Mouse (Mus musculus): ENCODE measurements around the gene Rgl1.

DNA sequence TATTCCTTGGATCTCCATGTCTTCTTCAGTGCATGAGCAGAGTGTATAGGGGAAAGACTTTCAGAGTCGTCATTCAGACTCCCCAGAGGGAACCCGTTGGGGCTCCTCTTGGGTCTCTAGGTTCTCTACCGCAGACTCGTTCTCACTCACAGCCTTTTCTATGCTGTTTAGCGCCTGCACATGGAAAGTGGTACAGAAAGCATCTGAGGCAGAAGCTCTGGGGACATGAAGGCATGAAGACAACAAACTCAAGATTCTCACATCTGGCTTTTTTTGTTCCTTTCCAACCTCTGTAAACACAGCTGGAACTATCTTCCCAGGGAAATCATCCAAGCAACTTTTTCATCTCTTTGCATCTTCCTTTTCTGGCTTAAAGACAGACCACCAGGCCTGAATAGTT, 260.0 kb downstream of the Rgl1 start:
- TF ChIP-seq CHD2 (IDR thresholded peaks at IDR 0.05; ENCODE audit: low read depth, low read length): no peak
- no peak for TF ChIP-seq ZNF384 (IDR thresholded peaks at IDR 0.05; ENCODE audit: low read depth, low read length)
- TF ChIP-seq ZC3H11A (IDR thresholded peaks at IDR 0.05; ENCODE audit: borderline replicate concordance, low read depth, low read length): no peak
- TF ChIP-seq HCFC1 (IDR thresholded peaks at IDR 0.05; ENCODE audit: borderline replicate concordance, insufficient read depth, low read length): no peak
- no peak for TF ChIP-seq MAFK (IDR thresholded peaks at IDR 0.05; ENCODE audit: insufficient read depth, low read depth, low read length)

All from ES-E14 (cell line).